ENCODE assay signal across 13 mouse cellular contexts in the genomic region with DNA sequence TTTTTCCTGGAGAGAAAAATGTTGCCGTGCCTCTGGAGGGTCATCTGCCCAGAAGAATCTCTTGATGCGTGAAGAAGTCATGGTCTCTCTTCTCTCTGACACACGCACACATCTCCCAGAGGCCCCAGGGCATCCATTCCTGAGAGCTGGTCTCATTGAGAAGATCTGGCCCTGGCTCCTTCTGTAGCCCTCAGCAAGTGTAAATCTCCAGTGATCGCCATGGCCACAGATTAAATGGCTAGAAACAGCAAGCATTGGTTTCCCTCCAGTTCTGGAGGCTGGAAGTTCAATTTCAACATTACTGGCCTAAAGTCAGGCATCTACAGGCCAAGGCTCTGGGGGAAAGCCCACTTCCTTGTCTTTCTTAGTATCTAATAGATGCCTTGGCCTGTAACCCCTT.
DNase-seq lines count a peak whose midpoint lies in the region; ATAC-seq and TF ChIP-seq lines count a peak whose summit lies in the region.
"Had no signal": no experiment of that assay in that cellular context is flagged by ENCODE, and none has a peak within 500 bp of the region (broad histone marks: within the 10 kb centered on the region; RNA-seq: fewer than 3 reads in every experiment).

No protein-coding gene starts in this region.

- no peak overlapping the region for H3K4me2 ChIP-seq in heart, embryonic 12.5 days
- no peak overlapping the region for H3K4me2 ChIP-seq in lung, embryonic 14.5 days
- H3K4me2 ChIP-seq in embryonic facial prominence, embryonic 12.5 days (replicated peaks) = no peak overlapping the region
- H3K4me2 ChIP-seq in limb, embryonic 13.5 days (replicated peaks) = no peak overlapping the region

- H3K36me3 ChIP-seq in heart, adult 2 months (ENCODE audit: control insufficient read depth, insufficient read depth, low read length) = no peaks in the 10 kb centered on the region
- no peaks in the 10 kb centered on the region for H3K36me3 ChIP-seq in heart, embryonic 12.5 days
- H3K36me3 ChIP-seq in lung, embryonic 14.5 days (ENCODE audit: insufficient read depth) = no peaks in the 10 kb centered on the region
- no peaks in the 10 kb centered on the region for H3K36me3 ChIP-seq in embryonic facial prominence, embryonic 12.5 days
- H3K36me3 ChIP-seq in limb, embryonic 13.5 days = no peaks in the 10 kb centered on the region

- 59% methylated on average over 4 of the region's 4 CpGs for WGBS in heart, adult 2 months
- 81% methylated on average over 4 of the region's 4 CpGs for WGBS in heart, embryonic 12.5 days
- 77% methylated on average over 4 of the region's 4 CpGs for WGBS in lung, embryonic 14.5 days
- 58% methylated on average over 4 of the region's 4 CpGs for WGBS in embryonic facial prominence, embryonic 12.5 days
- 58% methylated on average over 4 of the region's 4 CpGs for WGBS in limb, embryonic 13.5 days

- peaks cover 8% of the 10 kb centered on the region for H3K4me1 ChIP-seq in heart, adult 2 months (ENCODE audit: control insufficient read depth, insufficient read depth, low read length)
- H3K4me1 ChIP-seq in heart, embryonic 12.5 days (replicated peaks) = peaks cover 21% of the 10 kb centered on the region
- peaks cover 14% of the 10 kb centered on the region for H3K4me1 ChIP-seq in lung, embryonic 14.5 days (ENCODE audit: insufficient read depth)
- peaks cover 35% of the 10 kb centered on the region for H3K4me1 ChIP-seq in embryonic facial prominence, embryonic 12.5 days
- peaks cover 66% of the 10 kb centered on the region for H3K4me1 ChIP-seq in limb, embryonic 13.5 days

- DNase-seq in heart, adult 2 months = peak; percentile 34 to 51
- DNase-seq in lung, embryonic 14.5 days = no peak
- no peak for DNase-seq in lung, postnatal 10 days
- no peak for DNase-seq in urinary bladder, postnatal 14 days (ENCODE audit: low spot score)
- no peak for DNase-seq in layer of hippocampus, postnatal 25 days (ENCODE audit: extremely low spot score in 1 of 2, low spot score in 1 of 2)
- DNase-seq: adrenal gland, postnatal 36 days; kidney, adult 18-20 months; liver, postnatal 0 days; thymus, postnatal 36 days had no signal

- no peak for TF ChIP-seq EP300 in heart, adult 2 months (IDR thresholded peaks at IDR 0.05; ENCODE audit: insufficient read depth, low read depth, low read length)

- H3K27me3 ChIP-seq in heart, adult 2 months (ENCODE audit: control insufficient read depth, insufficient read depth, low read length) = no peaks in the 10 kb centered on the region
- H3K27me3 ChIP-seq in heart, embryonic 12.5 days (replicated peaks) = no peaks in the 10 kb centered on the region
- H3K27me3 ChIP-seq in lung, embryonic 14.5 days (ENCODE audit: insufficient read depth, low read length) = no peaks in the 10 kb centered on the region
- H3K27me3 ChIP-seq in embryonic facial prominence, embryonic 12.5 days = no peaks in the 10 kb centered on the region
- no peaks in the 10 kb centered on the region for H3K27me3 ChIP-seq in limb, embryonic 13.5 days

- no peak for ATAC-seq in heart, embryonic 12.5 days (ENCODE audit: insufficient number of reproducible peaks, low FRiP score)
- no peak for ATAC-seq in lung, embryonic 14.5 days (ENCODE audit: insufficient read depth)
- ATAC-seq in embryonic facial prominence, embryonic 12.5 days (ENCODE audit: insufficient number of reproducible peaks, insufficient read depth, low FRiP score, low TSS enrichment) = no peak
- peak; percentile 4; the same call in 1 of the 2 replicates for ATAC-seq in limb, embryonic 13.5 days (ENCODE audit: low FRiP score, low read depth)
- ATAC-seq: liver, postnatal 0 days had no signal

- peak overlapping the region; percentile 55 for H3K27ac ChIP-seq in heart, adult 2 months
- H3K27ac ChIP-seq in heart, embryonic 12.5 days (ENCODE audit: poor library complexity, severe bottlenecking) = no peak overlapping the region
- H3K27ac ChIP-seq in lung, embryonic 14.5 days (ENCODE audit: low read depth) = peak overlapping the region; percentile 46; the same call in 1 of the 2 replicates
- H3K27ac ChIP-seq in embryonic facial prominence, embryonic 12.5 days = peak overlapping the region; percentile 61; the same call in 1 of the 2 replicates
- peak overlapping the region; percentile 76; the same call in 1 of the 2 replicates for H3K27ac ChIP-seq in limb, embryonic 13.5 days

- intact Hi-C loops in heart, adult 2 months (cut with DNase I) = no loop called here

- H3K9ac ChIP-seq in heart, adult 2 months (ENCODE audit: low read depth, low read length) = no peak overlapping the region
- H3K9ac ChIP-seq in heart, embryonic 12.5 days = no peak overlapping the region
- H3K9ac ChIP-seq in lung, embryonic 14.5 days = no peak overlapping the region
- no peak overlapping the region for H3K9ac ChIP-seq in embryonic facial prominence, embryonic 12.5 days
- no peak overlapping the region for H3K9ac ChIP-seq in limb, embryonic 13.5 days
- H3K9ac ChIP-seq: liver, postnatal 0 days had no signal

- TF ChIP-seq CTCF in heart, adult 2 months (IDR thresholded peaks at IDR 0.05) = no peak
- no peak for TF ChIP-seq CTCF in lung, embryonic 14.5 days (IDR thresholded peaks at IDR 0.05; ENCODE audit: low read depth)

- H3K4me3 ChIP-seq in heart, adult 2 months = no peak overlapping the region
- H3K4me3 ChIP-seq in heart, embryonic 12.5 days = no peak overlapping the region
- H3K4me3 ChIP-seq in lung, embryonic 14.5 days (ENCODE audit: low read depth, low read length) = no peak overlapping the region
- H3K4me3 ChIP-seq in embryonic facial prominence, embryonic 12.5 days = no peak overlapping the region
- no peak overlapping the region for H3K4me3 ChIP-seq in limb, embryonic 13.5 days
- H3K4me3 ChIP-seq: myocyte had no signal

- H3K9me3 ChIP-seq in heart, embryonic 12.5 days (replicated peaks) = peaks cover 3% of the 10 kb centered on the region
- H3K9me3 ChIP-seq in lung, embryonic 14.5 days (ENCODE audit: low read depth, low read length) = no peaks in the 10 kb centered on the region
- H3K9me3 ChIP-seq in embryonic facial prominence, embryonic 12.5 days = no peaks in the 10 kb centered on the region
- H3K9me3 ChIP-seq in limb, embryonic 13.5 days = no peaks in the 10 kb centered on the region

- no peaks in the 10 kb centered on the region for H3K79me2 ChIP-seq in heart, adult 2 months (replicated peaks; ENCODE audit: control insufficient read depth, insufficient read depth, low read length)

- TF ChIP-seq POLR2A in heart, adult 2 months (IDR thresholded peaks at IDR 0.05; ENCODE audit: insufficient read depth, low read depth, low read length) = no peak

Comparison
In these comparisons a context has a peak if more than half of its experiments do, and no peak if none do; other contexts are left out.
1. DNase-seq: peak in heart, adult 2 months (2 of 2); none in lung, embryonic 14.5 days (single experiment), lung, postnatal 10 days (single experiment), urinary bladder, postnatal 14 days (single experiment) and layer of hippocampus, postnatal 25 days (0 of 2).